Mouse (Mus musculus) kidney, adult 2 months (tissue): ENCODE measurements around the gene Gpc1. TPM values are rescaled to one million over a fixed set of nuclear protein-coding genes. Genes with fewer than 3 reads are reported as not detected.

ENCODE experiments used
- DNase-seq: peaks from one replicate; pipeline ENCODE4 v3.0.0; 2021
- H3K27ac ChIP-seq: fragments of 200-500 bp; 2 replicates; pipeline ENCODE4 v1.5.1; 2012; ENCODE audit warnings: low read depth, low read length, control low read depth, inconsistent platforms; ENCODE audit not compliant: insufficient read depth
- H3K27me3 ChIP-seq: fragments of 200-500 bp; replicated peaks from 2 replicates; pipeline ENCODE4 v1.6.1; 2012; ENCODE audit warnings: mild to moderate bottlenecking, moderate library complexity, low read length, inconsistent platforms; ENCODE audit not compliant: control insufficient read depth, insufficient read depth
- H3K36me3 ChIP-seq: fragments of 200-500 bp; 2 replicates; pipeline ENCODE4 v1.6.1; 2012; ENCODE audit warnings: mild to moderate bottlenecking, moderate library complexity, low read length, inconsistent platforms; ENCODE audit not compliant: control insufficient read depth, insufficient read depth
- H3K4me1 ChIP-seq: fragments of 200-500 bp; 2 replicates; pipeline ENCODE4 v1.6.1; 2011; ENCODE audit warnings: low read length; ENCODE audit not compliant: control insufficient read depth, insufficient read depth
- H3K4me3 ChIP-seq: fragments of 200-500 bp; 2 replicates; pipeline ENCODE4 v1.5.1; 2011; ENCODE audit warnings: mild to moderate bottlenecking, low read depth, low read length, control low read depth; ENCODE audit not compliant: insufficient read depth
- CTCF ChIP-seq: fragments of 200-500 bp; conservative IDR thresholded peaks from 2 replicates; pipeline ENCODE4 v1.5.1; 2011; ENCODE audit warnings: low read depth, mild to moderate bottlenecking, control low read depth, low read length, moderate library complexity, mixed read lengths; ENCODE audit not compliant: insufficient read depth, insufficient read length
- POLR2A ChIP-seq: fragments of 200-500 bp; IDR thresholded peaks from one replicate; pipeline ENCODE4 v1.6.1; 2011; ENCODE audit warnings: low read depth, low read length, control low read depth
- WGBS: fragments of 180-500 bp; shearing (Covaris S2); methylation state at CpG from one replicate; pipeline ENCODE4 v1.1.7; 2018; 5-methylcytosine and 5-hydroxymethylcytosine counted together
- polyA plus RNA-seq: library from polyadenylated mRNA; depleted of rRNA; stranded (reverse); fragments of >200 nt; gene quantifications from 2 replicates; pipeline ENCODE4 v1.2.3, GENCODE M21; 2012

The Gpc1 gene
- polyA plus RNA-seq, 1 experiment, result 21.8 TPM

GRCm38 (mm10) chr1:92833987-92834706 lies 2.7 kb downstream of the Gpc1 start:
- Histone ChIP-seq H3K4me3 (no peak overlapping the region), H3K27ac (no peak overlapping the region), H3K4me1 (no peaks in the 10 kb centered on the region), H3K27me3 (no peaks in the 10 kb centered on the region), H3K36me3 (no peaks in the 10 kb centered on the region)
- peak; percentile 84 for DNase-seq
- peak; percentile 83 for TF ChIP-seq CTCF
- TF ChIP-seq POLR2A, result no peak
- WGBS, result 51% methylated on average over 7 of the region's 7 CpGs

GRCm38 (mm10) chr1:92837931-92838833 lies 6.7 kb downstream of the Gpc1 start:
- Histone ChIP-seq H3K27ac (no peak overlapping the region), H3K4me1 (no peaks in the 10 kb centered on the region), H3K27me3 (no peaks in the 10 kb centered on the region), H3K4me3 (no peak overlapping the region), H3K36me3 (no peaks in the 10 kb centered on the region)
- TF ChIP-seq POLR2A (no peak), CTCF (no peak)
- WGBS, result 69% methylated on average over 14 of the region's 14 CpGs
- DNase-seq, result peak; percentile 7

- no peak overlapping the region for H3K27ac ChIP-seq
- no peaks in the 10 kb centered on the region for H3K4me1 ChIP-seq
- no peak overlapping the region for H3K4me3 ChIP-seq
- no peaks in the 10 kb centered on the region for H3K36me3 ChIP-seq
- DNase-seq, result no peak
- H3K27me3 ChIP-seq, result no peaks in the 10 kb centered on the region
- no peak for TF ChIP-seq CTCF
- TF ChIP-seq POLR2A, result no peak
- WGBS, result 87% methylated on average over 7 of the region's 7 CpGs
These were observed 7.8 kb downstream of the Gpc1 start for GRCm38 (mm10) chr1:92839211-92839610.

- H3K4me1 ChIP-seq, result no peaks in the 10 kb centered on the region
- peak; percentile 14 for DNase-seq
- 83% methylated on average over 8 of the region's 8 CpGs for WGBS
- H3K27me3 ChIP-seq, result no peaks in the 10 kb centered on the region
- no peak overlapping the region for H3K4me3 ChIP-seq
- H3K36me3 ChIP-seq, result no peaks in the 10 kb centered on the region
- TF ChIP-seq POLR2A (no peak), CTCF (no peak; the same call in 1 of the 2 replicates)
- H3K27ac ChIP-seq, result no peak overlapping the region
These were observed 8.9 kb downstream of the Gpc1 start for GRCm38 (mm10) chr1:92840231-92840890.

- no peaks in the 10 kb centered on the region for H3K27me3 ChIP-seq
- no peaks in the 10 kb centered on the region for H3K4me1 ChIP-seq
- no peak overlapping the region for H3K4me3 ChIP-seq
- no peaks in the 10 kb centered on the region for H3K36me3 ChIP-seq
- no peak for TF ChIP-seq CTCF
- no peak overlapping the region for H3K27ac ChIP-seq
- 69% methylated on average over 3 of the region's 3 CpGs for whole genome bisulfite sequencing
- no peak for DNase-seq
These were observed 10.0 kb downstream of the Gpc1 start for GRCm38 (mm10) chr1:92841427-92841826.

GRCm38 (mm10) chr1:92845889-92846288 lies 14.4 kb downstream of the Gpc1 start:
- Histone ChIP-seq H3K27ac (no peak overlapping the region), H3K4me3 (no peak overlapping the region), H3K36me3 (no peaks in the 10 kb centered on the region), H3K27me3 (no peaks in the 10 kb centered on the region), H3K4me1 (no peaks in the 10 kb centered on the region)
- no peak for TF ChIP-seq CTCF
- no peak for TF ChIP-seq POLR2A
- 73% methylated on average over 7 of the region's 7 CpGs for WGBS
- no peak for DNase-seq
